Mouse (Mus musculus) forebrain, embryonic 14.5 days (tissue): ENCODE data around the gene Gdpgp1. TPM values are rescaled to one million over a fixed set of nuclear protein-coding genes. Genes with fewer than 3 reads are reported as not detected.

Experiments
- ATAC-seq: fragments of 200-750 bp; cut with Nextera tagmentation; 2 replicates; pipeline ENCODE4 v1.8.0; 2017; ENCODE audit warnings: mild to moderate bottlenecking, moderate library complexity
- DNase-seq: peaks from one replicate; pipeline ENCODE4 v3.0.0-alpha.2; 2015; ENCODE audit warnings: low spot score
- H3K27ac ChIP-seq: fragments of 300-500 bp; sonication (generic); 2 replicates; pipeline ENCODE4 v1.5.1; 2014; ENCODE audit warnings: low read depth, mild to moderate bottlenecking, control low read depth, low read length, moderate library complexity
- H3K27me3 ChIP-seq: fragments of 300-500 bp; sonication (generic); replicated peaks from 2 replicates; pipeline ENCODE4 v1.6.1; 2014; ENCODE audit warnings: low read length, control low read depth, mixed read lengths; ENCODE audit not compliant: control insufficient read depth, insufficient read depth
- H3K36me3 ChIP-seq: fragments of 300-500 bp; sonication (generic); 2 replicates; pipeline ENCODE4 v1.6.1; 2014; ENCODE audit warnings: low read length, control low read depth; ENCODE audit not compliant: control insufficient read depth, insufficient read depth
- H3K4me1 ChIP-seq: fragments of 300-500 bp; sonication (generic); 2 replicates; pipeline ENCODE4 v1.6.1; 2014; ENCODE audit warnings: antibody characterized with exemption, low read length, control low read depth; ENCODE audit not compliant: control insufficient read depth, insufficient read depth
- H3K4me2 ChIP-seq: fragments of 300-500 bp; sonication (generic); 2 replicates; pipeline ENCODE4 v1.6.1; 2014; ENCODE audit warnings: mild to moderate bottlenecking, control low read depth, low read length
- H3K4me3 ChIP-seq: fragments of 300-500 bp; sonication (generic); 2 replicates; pipeline ENCODE4 v1.5.1; 2014; ENCODE audit warnings: low read depth, low read length, control low read depth
- H3K9ac ChIP-seq: fragments of 300-500 bp; sonication (generic); 2 replicates; pipeline ENCODE4 v1.6.1; 2014; ENCODE audit warnings: mild to moderate bottlenecking, low read length, control low read depth, moderate library complexity
- H3K9me3 ChIP-seq: fragments of 300-500 bp; sonication (generic); replicated peaks from 2 replicates; pipeline ENCODE4 v1.6.1; 2016; ENCODE audit warnings: low read length, control low read depth, mixed read lengths; ENCODE audit not compliant: control insufficient read depth
- WGBS: fragments of 180-500 bp; shearing (Covaris S2); extraction: QIAGEN DNeasy Blood & Tissue Kit; methylation state at CpG from one replicate; pipeline ENCODE4 v1.1.7; 2014; 5-methylcytosine and 5-hydroxymethylcytosine counted together
- polyA plus RNA-seq: library from polyadenylated mRNA; unstranded; fragments of >200 nt; fragmentation: Nextera tagmentation; extraction: Ambion mirVana; gene quantifications from 2 replicates; pipeline ENCODE4 v1.2.1, GENCODE M21; 2014

Gene Gdpgp1
- polyA plus RNA-seq, 1 experiment from 2014 or later = 2.1 TPM

DNA sequence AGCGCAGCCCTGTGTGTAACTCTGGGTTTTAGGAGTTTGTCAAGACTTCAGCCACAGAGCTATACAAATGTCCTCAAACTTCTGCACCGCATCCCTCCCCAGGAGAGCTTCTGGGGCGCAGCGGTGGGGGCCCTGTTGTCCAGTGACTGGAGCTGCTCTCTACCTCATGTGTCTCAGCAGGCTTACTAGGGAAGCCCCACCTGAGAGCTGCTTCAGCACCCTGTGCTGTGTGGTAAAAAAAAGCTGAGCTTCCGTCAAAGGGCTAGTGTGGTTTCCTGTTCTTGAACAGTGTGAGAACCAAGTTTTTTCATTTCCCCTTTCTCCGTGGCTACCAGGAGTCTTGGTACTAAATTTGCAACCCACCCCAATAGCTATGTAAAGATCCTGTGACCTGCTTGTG is 23.0 kb upstream of the Gdpgp1 start:
- peaks cover 5% of the 10 kb centered on the region for H3K4me1 ChIP-seq
- ATAC-seq = no peak
- WGBS = 84% methylated on average over 6 of the region's 6 CpGs

DNA sequence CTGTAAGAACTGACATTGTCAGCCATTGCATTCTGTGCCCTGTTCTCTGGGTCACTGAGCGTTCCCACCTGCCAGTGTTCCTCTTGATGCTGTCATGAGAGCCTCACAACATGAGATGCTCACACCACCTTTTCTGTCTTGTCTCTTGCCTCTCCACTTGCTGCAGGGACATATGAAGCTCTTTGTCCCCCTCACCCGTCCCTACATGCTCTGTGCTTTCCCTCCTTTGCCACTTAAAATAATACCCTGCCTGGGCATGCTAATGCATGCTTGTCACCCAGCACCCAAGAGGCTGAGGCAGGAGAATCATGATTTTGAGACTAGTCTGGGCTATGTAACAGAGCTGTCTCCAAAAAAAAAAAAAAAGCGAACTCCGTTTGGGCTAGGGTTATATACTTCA is 21.7 kb upstream of the Gdpgp1 start:
- H3K4me3 ChIP-seq = no peak overlapping the region
- no peaks in the 10 kb centered on the region for H3K9me3 ChIP-seq
- no peak overlapping the region for H3K27ac ChIP-seq
- ATAC-seq (no peak), DNase-seq (no peak)
- 85% methylated on average over 4 of the region's 4 CpGs for WGBS
- H3K9ac ChIP-seq = no peak overlapping the region
- no peaks in the 10 kb centered on the region for H3K27me3 ChIP-seq
- no peak overlapping the region for H3K4me2 ChIP-seq
- H3K36me3 ChIP-seq = peaks cover 20% of the 10 kb centered on the region
- peaks cover 8% of the 10 kb centered on the region for H3K4me1 ChIP-seq

More for the DNA sequence above, 23.0 kb upstream of the Gdpgp1 start:
- Histone ChIP-seq H3K4me3 (no peak overlapping the region), H3K9ac (0 out of 2 replicates have a peak overlapping the region, but pooled peaks have one; percentile 21), H3K4me2 (no peak overlapping the region), H3K9me3 (no peaks in the 10 kb centered on the region), H3K27ac (no peak overlapping the region), H3K36me3 (peaks cover 15% of the 10 kb centered on the region), H3K27me3 (no peaks in the 10 kb centered on the region)
- no peak for DNase-seq

DNA sequence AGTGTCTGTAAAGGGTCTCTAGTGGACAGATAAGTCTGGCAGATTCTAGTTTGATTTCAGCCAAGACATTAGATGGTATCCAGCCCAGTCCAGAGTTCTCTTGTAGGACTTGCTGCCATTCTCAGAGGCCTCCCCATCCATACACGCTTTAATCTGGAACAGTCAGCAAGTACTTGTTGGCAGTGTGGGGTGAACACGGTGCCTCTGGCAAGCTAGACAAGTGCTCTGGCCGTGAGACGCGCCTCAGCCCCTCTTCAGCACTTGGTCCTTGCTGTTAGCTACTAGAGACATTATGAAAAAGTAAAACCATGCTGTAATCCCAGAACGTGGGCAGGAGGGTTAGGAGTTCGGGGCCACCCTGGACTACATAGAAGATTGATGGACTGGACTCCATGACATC is 19.1 kb upstream of the Gdpgp1 start:
- Histone ChIP-seq H3K36me3 (peaks cover 45% of the 10 kb centered on the region), H3K27me3 (no peaks in the 10 kb centered on the region), H3K4me3 (no peak overlapping the region), H3K9ac (no peak overlapping the region), H3K4me2 (no peak overlapping the region), H3K27ac (no peak overlapping the region), H3K4me1 (peaks cover 7% of the 10 kb centered on the region; the same call in 1 of the 2 replicates), H3K9me3 (no peaks in the 10 kb centered on the region)
- no peak for ATAC-seq
- WGBS = 92% methylated on average over 7 of the region's 7 CpGs
- DNase-seq = no peak

- Histone ChIP-seq H3K27me3 (no peaks in the 10 kb centered on the region), H3K9me3 (no peaks in the 10 kb centered on the region), H3K4me2 (no peak overlapping the region), H3K9ac (peak overlapping the region; percentile 56; the same call in 1 of the 2 replicates), H3K4me3 (no peak overlapping the region), H3K4me1 (peaks cover 4% of the 10 kb centered on the region; the same call in 1 of the 2 replicates), H3K36me3 (peaks cover 54% of the 10 kb centered on the region), H3K27ac (peak overlapping the region; percentile 81; the same call in 1 of the 2 replicates)
- no peak for DNase-seq
- WGBS = 78% methylated on average over 8 of the region's 8 CpGs
- no peak for ATAC-seq
These were observed 18.2 kb upstream of the Gdpgp1 start for GRCm38 (mm10) chr7:80214459-80214858.

- peak; percentile 93 for ATAC-seq
- H3K36me3 ChIP-seq = peaks cover 63% of the 10 kb centered on the region
- 15% methylated on average over 4 of the region's 4 CpGs for WGBS
These were observed 17.3 kb upstream of the Gdpgp1 start for GRCm38 (mm10) chr7:80215398-80215797.

GRCm38 (mm10) chr7:80216566-80216965 is 16.1 kb upstream of the Gdpgp1 start:
- WGBS = 83% methylated on average over 8 of the region's 8 CpGs
- ATAC-seq (no peak), DNase-seq (no peak)
- no peak overlapping the region for H3K4me2 ChIP-seq
- no peaks in the 10 kb centered on the region for H3K27me3 ChIP-seq
- peaks cover 75% of the 10 kb centered on the region for H3K36me3 ChIP-seq
- no peak overlapping the region for H3K4me3 ChIP-seq
- no peak overlapping the region for H3K9ac ChIP-seq
- peaks cover 4% of the 10 kb centered on the region; the same call in 1 of the 2 replicates for H3K4me1 ChIP-seq
- H3K27ac ChIP-seq = no peak overlapping the region
- H3K9me3 ChIP-seq = no peaks in the 10 kb centered on the region

More at GRCm38 (mm10) chr7:80215398-80215797, 17.3 kb upstream of the Gdpgp1 start:
- H3K9ac ChIP-seq = peak overlapping the region; percentile 56
- no peaks in the 10 kb centered on the region for H3K9me3 ChIP-seq
- H3K27me3 ChIP-seq = no peaks in the 10 kb centered on the region
- H3K4me3 ChIP-seq = no peak overlapping the region
- no peak overlapping the region for H3K4me2 ChIP-seq
- H3K27ac ChIP-seq = peak overlapping the region; percentile 81
- DNase-seq = peak; percentile 90
- H3K4me1 ChIP-seq = peaks cover 4% of the 10 kb centered on the region; the same call in 1 of the 2 replicates

DNA sequence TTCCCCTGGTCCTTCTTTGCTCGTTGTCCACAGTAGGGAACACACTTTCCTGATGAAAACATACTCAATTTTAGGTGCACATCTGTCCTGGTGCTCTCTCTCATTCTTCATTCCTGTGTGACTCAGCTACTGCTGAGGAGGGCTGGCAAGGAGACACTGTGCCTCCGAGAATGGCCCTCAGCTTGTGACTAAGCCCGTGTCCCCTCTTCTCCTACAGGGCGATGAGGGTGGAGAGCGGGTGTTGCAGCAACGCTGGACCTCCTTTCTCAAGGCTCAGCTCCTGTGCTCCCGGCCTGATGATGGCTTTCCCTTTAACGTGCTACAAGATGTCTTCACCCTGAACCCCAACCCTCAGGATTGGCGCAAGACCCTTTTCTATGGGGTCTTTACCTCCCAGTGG is 14.0 kb upstream of the Gdpgp1 start:
- H3K27ac ChIP-seq = no peak overlapping the region
- H3K4me2 ChIP-seq = no peak overlapping the region
- no peak overlapping the region for H3K4me3 ChIP-seq
- peaks cover 4% of the 10 kb centered on the region; the same call in 1 of the 2 replicates for H3K4me1 ChIP-seq
- no peak for ATAC-seq
- no peaks in the 10 kb centered on the region for H3K27me3 ChIP-seq
- DNase-seq = no peak
- H3K36me3 ChIP-seq = peaks cover 83% of the 10 kb centered on the region
- 94% methylated on average over 9 of the region's 9 CpGs for WGBS
- no peak overlapping the region for H3K9ac ChIP-seq
- H3K9me3 ChIP-seq = no peaks in the 10 kb centered on the region

GRCm38 (mm10) chr7:80220237-80220797 is 12.3 kb upstream of the Gdpgp1 start:
- Histone ChIP-seq H3K27me3 (no peaks in the 10 kb centered on the region), H3K4me1 (peaks cover under 1% of the 10 kb centered on the region; the same call in 1 of the 2 replicates), H3K4me2 (no peak overlapping the region), H3K9ac (no peak overlapping the region), H3K36me3 (peaks cover 94% of the 10 kb centered on the region), H3K9me3 (no peaks in the 10 kb centered on the region), H3K4me3 (no peak overlapping the region), H3K27ac (no peak overlapping the region)
- ATAC-seq (no peak), DNase-seq (no peak)
- WGBS = over 99% methylated on average over 9 of the region's 9 CpGs

DNA sequence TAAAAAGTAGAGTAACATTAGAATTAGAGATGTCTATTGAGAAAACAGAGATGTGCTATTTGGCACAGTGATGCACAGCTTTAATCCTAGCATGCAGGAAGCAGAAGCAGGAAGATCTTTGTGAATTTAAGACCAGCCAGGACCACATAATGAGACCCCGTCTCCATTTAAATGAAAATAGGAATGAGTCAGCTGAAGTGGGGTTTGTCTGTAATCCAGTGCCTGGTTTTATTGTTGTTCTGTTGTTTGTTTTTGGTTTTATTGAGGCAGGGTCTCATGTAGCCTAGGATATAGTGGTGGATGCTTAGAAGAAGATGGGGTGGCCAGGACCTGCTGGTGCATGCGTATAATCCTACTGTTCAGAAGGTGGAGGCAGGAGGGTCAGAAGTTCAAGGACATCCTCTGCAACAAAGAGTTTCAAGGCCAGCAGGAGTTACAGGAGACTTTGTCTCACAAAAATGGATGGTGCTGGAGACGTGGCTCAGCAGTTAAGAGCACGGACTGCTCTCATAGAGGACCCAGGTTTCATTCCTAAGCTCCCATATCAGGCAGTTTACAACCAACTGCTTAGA is 11.4 kb upstream of the Gdpgp1 start:
- Histone ChIP-seq H3K27me3 (no peaks in the 10 kb centered on the region), H3K9ac (no peak overlapping the region), H3K36me3 (peaks cover 95% of the 10 kb centered on the region), H3K4me3 (no peak overlapping the region), H3K4me2 (no peak overlapping the region), H3K4me1 (no peaks in the 10 kb centered on the region), H3K9me3 (no peaks in the 10 kb centered on the region), H3K27ac (no peak overlapping the region)
- WGBS = 89% methylated on average over 4 of the region's 4 CpGs
- DNase-seq (no peak), ATAC-seq (no peak)
